Mouse (Mus musculus) kidney, postnatal 0 days (tissue): Measurements from ENCODE around the gene Fam163a. TPM values are rescaled to one million over a fixed set of nuclear protein-coding genes. Genes with fewer than 3 reads are reported as not detected.

Experiments
- ATAC-seq: fragments of 200-750 bp; cut with Nextera tagmentation; replicated peaks from 2 replicates; pipeline ENCODE4 v1.8.0; 2017; ENCODE audit warnings: low read depth, moderate number of reproducible peaks, moderate TSS enrichment, moderate library complexity; ENCODE audit not compliant: low FRiP score
- DNase-seq: peaks from one replicate; pipeline ENCODE4 v3.0.0-alpha.2; 2016; ENCODE audit warnings: low spot score
- H3K27ac ChIP-seq: fragments of 300-500 bp; sonication (generic); 2 replicates; pipeline ENCODE4 v1.5.1; 2014; ENCODE audit warnings: mild to moderate bottlenecking
- H3K27me3 ChIP-seq: fragments of 300-500 bp; sonication (generic); 2 replicates; pipeline ENCODE4 v1.6.1; 2014; ENCODE audit warnings: low read length, mixed read lengths; ENCODE audit not compliant: insufficient read depth
- H3K36me3 ChIP-seq: fragments of 300-500 bp; sonication (generic); 2 replicates; pipeline ENCODE4 v1.6.1; 2014; ENCODE audit warnings: low read length, mixed read lengths; ENCODE audit not compliant: insufficient read depth
- H3K4me1 ChIP-seq: fragments of 300-500 bp; sonication (generic); replicated peaks from 2 replicates; pipeline ENCODE4 v1.6.1; 2014; ENCODE audit warnings: antibody characterized with exemption, low read length, mixed read lengths; ENCODE audit not compliant: insufficient read depth
- H3K4me2 ChIP-seq: fragments of 300-500 bp; sonication (generic); 2 replicates; pipeline ENCODE4 v1.6.1; 2014; ENCODE audit warnings: mild to moderate bottlenecking, low read length, moderate library complexity, mixed read lengths
- H3K4me3 ChIP-seq: fragments of 300-500 bp; sonication (generic); replicated peaks from 2 replicates; pipeline ENCODE4 v1.5.1; 2014; ENCODE audit warnings: low read depth, low read length
- H3K9ac ChIP-seq: fragments of 300-500 bp; sonication (generic); 2 replicates; pipeline ENCODE4 v1.6.1; 2014; ENCODE audit warnings: low read depth, low read length
- H3K9me3 ChIP-seq: fragments of 300-500 bp; sonication (generic); replicated peaks from 2 replicates; pipeline ENCODE4 v1.6.1; 2016; ENCODE audit warnings: low read length, inconsistent platforms, mixed read lengths
- CTCF ChIP-seq: IDR thresholded peaks from 2 replicates; pipeline ENCODE4 v1.5.1; 2016; ENCODE audit warnings: antibody characterized with exemption, low read depth, mild to moderate bottlenecking, moderate library complexity
- WGBS: fragments of 180-500 bp; shearing (Covaris S2); extraction: QIAGEN DNeasy Blood & Tissue Kit; methylation state at CpG from one replicate; pipeline ENCODE4 v1.1.7; 2014; 5-methylcytosine and 5-hydroxymethylcytosine counted together
- polyA plus RNA-seq: library from polyadenylated mRNA; unstranded; fragments of >200 nt; fragmentation: Nextera tagmentation; extraction: Ambion mirVana; gene quantifications from 2 replicates; pipeline ENCODE4 v1.2.1, GENCODE M21; 2015

Gene Fam163a
- polyA plus RNA-seq, 1 experiment from 2014 or later = 0.63 TPM

- Histone ChIP-seq H3K4me1 (peaks cover 6% of the 10 kb centered on the region; the same call in 1 of the 2 replicates), H3K9me3 (no peaks in the 10 kb centered on the region), H3K36me3 (no peaks in the 10 kb centered on the region), H3K27ac (no peak overlapping the region), H3K4me2 (peak overlapping the region; percentile 57), H3K27me3 (peaks cover 45% of the 10 kb centered on the region), H3K4me3 (peak overlapping the region; percentile 35), H3K9ac (no peak overlapping the region)
- ATAC-seq (no peak), DNase-seq (no peak)
- TF ChIP-seq CTCF = no peak
- 18% methylated on average over 10 of the region's 10 CpGs for WGBS
Observed at GRCm38 (mm10) chr1:156205164-156205563, 338 bp upstream of the Fam163a start.

DNA sequence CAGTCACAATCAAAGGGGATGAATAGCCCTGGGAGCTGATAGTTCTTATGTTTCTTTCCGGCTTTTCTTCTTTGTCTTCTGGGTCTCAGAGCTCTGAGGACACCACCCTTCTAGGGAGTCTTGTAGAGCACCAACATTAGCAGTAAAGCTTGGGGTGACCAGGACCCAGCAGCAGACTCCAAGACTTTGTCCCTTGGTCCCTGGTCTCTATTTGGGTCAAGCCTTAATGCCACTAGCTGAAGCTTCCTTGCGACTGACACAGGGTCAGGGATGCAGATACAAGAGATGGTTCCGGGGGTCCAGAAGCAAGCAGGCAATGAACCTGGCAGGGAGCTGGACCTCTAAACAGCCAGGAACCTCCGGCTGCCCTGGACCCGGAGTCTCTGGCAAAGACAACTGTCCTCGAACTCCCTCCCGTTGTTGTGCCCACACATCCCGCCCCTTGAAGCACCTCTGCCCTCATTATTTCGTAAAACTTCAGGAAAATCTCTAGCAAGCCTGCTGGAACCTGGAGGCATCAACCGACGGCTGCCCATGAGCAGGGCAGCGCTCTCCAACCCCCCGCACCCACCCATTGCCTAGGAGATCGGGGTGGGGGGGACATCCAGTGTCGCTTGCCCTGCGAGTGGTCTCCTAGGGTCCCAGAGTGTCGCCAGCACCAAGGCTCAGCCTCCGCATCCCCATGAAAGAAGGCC is 718 bp downstream of the Fam163a start:
- WGBS = 7% methylated on average over 18 of the region's 18 CpGs
- H3K4me2 ChIP-seq = peak overlapping the region; percentile 57
- no peak overlapping the region for H3K9ac ChIP-seq
- H3K27me3 ChIP-seq = peaks cover 45% of the 10 kb centered on the region
- peak overlapping the region; percentile 35 for H3K4me3 ChIP-seq
- no peak for ATAC-seq
- H3K36me3 ChIP-seq = no peaks in the 10 kb centered on the region
- H3K9me3 ChIP-seq = no peaks in the 10 kb centered on the region
- no peak for DNase-seq
- no peak for TF ChIP-seq CTCF
- H3K27ac ChIP-seq = no peak overlapping the region
- H3K4me1 ChIP-seq = peaks cover 6% of the 10 kb centered on the region; the same call in 1 of the 2 replicates

- ATAC-seq (no peak), DNase-seq (no peak)
- Histone ChIP-seq H3K27ac (no peak overlapping the region), H3K9ac (no peak overlapping the region), H3K4me1 (peaks cover 6% of the 10 kb centered on the region; the same call in 1 of the 2 replicates), H3K4me3 (no peak overlapping the region), H3K36me3 (no peaks in the 10 kb centered on the region), H3K4me2 (no peak overlapping the region), H3K9me3 (no peaks in the 10 kb centered on the region), H3K27me3 (peaks cover 45% of the 10 kb centered on the region)
- TF ChIP-seq CTCF = no peak
- 55% methylated on average over 3 of the region's 3 CpGs for WGBS
Observed at GRCm38 (mm10) chr1:156202661-156203060, 2.2 kb downstream of the Fam163a start.

GRCm38 (mm10) chr1:156201069-156201468 is 3.8 kb downstream of the Fam163a start:
- Histone ChIP-seq H3K36me3 (no peaks in the 10 kb centered on the region), H3K9ac (no peak overlapping the region), H3K4me1 (peaks cover 6% of the 10 kb centered on the region; the same call in 1 of the 2 replicates), H3K4me3 (no peak overlapping the region), H3K27me3 (peaks cover 37% of the 10 kb centered on the region), H3K9me3 (no peaks in the 10 kb centered on the region), H3K4me2 (no peak overlapping the region), H3K27ac (no peak overlapping the region)
- 87% methylated on average over 3 of the region's 3 CpGs for WGBS
- DNase-seq (no peak), ATAC-seq (no peak)
- TF ChIP-seq CTCF = no peak

GRCm38 (mm10) chr1:156197588-156197987 is 7.2 kb downstream of the Fam163a start:
- ATAC-seq = no peak
- H3K36me3 ChIP-seq = no peaks in the 10 kb centered on the region
- H3K27ac ChIP-seq = no peak overlapping the region
- no peak for DNase-seq
- H3K9me3 ChIP-seq = no peaks in the 10 kb centered on the region
- H3K9ac ChIP-seq = no peak overlapping the region
- H3K4me3 ChIP-seq = no peak overlapping the region
- no peaks in the 10 kb centered on the region for H3K4me1 ChIP-seq
- WGBS = 84% methylated on average over 4 of the region's 4 CpGs
- no peak for TF ChIP-seq CTCF
- no peak overlapping the region for H3K4me2 ChIP-seq
- 0 out of 2 replicates have a peak, but pooled peaks cover 2% of the 10 kb centered on the region for H3K27me3 ChIP-seq

DNA sequence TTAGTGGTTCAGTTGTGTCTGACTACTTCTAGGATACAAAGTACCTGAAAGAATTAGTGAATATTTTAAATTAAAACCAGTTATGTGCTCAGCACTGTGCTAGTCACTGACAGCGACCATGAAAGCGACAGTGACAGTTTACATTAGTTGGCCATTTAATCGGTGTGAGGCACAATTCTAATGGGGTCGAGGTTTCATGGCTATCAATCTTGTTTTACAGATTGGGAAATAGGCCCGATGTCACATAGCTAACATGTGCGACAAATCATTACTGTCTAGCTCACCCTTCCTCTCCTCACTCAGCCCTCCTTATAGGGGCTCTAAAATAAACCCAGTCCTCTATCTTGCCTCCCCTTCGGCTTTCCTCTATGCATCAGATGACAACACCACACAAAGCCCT is 11.5 kb downstream of the Fam163a start:
- H3K27me3 ChIP-seq = peaks cover 3% of the 10 kb centered on the region; the same call in 1 of the 2 replicates
- no peak for ATAC-seq
- no peak overlapping the region for H3K9ac ChIP-seq
- no peaks in the 10 kb centered on the region for H3K4me1 ChIP-seq
- H3K4me3 ChIP-seq = no peak overlapping the region
- H3K27ac ChIP-seq = no peak overlapping the region
- 38% methylated on average over 7 of the region's 7 CpGs for WGBS
- no peak for TF ChIP-seq CTCF
- no peaks in the 10 kb centered on the region for H3K9me3 ChIP-seq
- DNase-seq = no peak
- H3K36me3 ChIP-seq = no peaks in the 10 kb centered on the region
- no peak overlapping the region for H3K4me2 ChIP-seq
